Mouse (Mus musculus) heart, postnatal 25 days (tissue): ENCODE measurements at regions not wholly inside any gene's neighbourhood (a gene's known extent, or its start where the extent isn't known, plus 50 kb on each side); places are given as distances from the start of the nearest gene placed in this dataset.
A peak's percentile ranks its signal among the peaks of the same experiment; 100 is the strongest.

Source experiments
- DNase-seq: peaks from one replicate; pipeline ENCODE4 v3.0.0; 2022; ENCODE audit warnings: low spot score
- intact Hi-C: fragments of 180-260 bp; cut with DNase I; formaldehyde crosslinking; loops from one replicate; pipeline ENCODE4 v1.15.1; 2025

GRCm38 (mm10) chr5:42578208-42578844 is 510.6 kb downstream of the Gm16223 start:
- no peak for DNase-seq
- intact Hi-C loops: no loop called here

GRCm38 (mm10) chr5:42620698-42621097 is 552.9 kb downstream of the Gm16223 start:
- no peak for DNase-seq
- intact Hi-C loops: no loop called here

DNA sequence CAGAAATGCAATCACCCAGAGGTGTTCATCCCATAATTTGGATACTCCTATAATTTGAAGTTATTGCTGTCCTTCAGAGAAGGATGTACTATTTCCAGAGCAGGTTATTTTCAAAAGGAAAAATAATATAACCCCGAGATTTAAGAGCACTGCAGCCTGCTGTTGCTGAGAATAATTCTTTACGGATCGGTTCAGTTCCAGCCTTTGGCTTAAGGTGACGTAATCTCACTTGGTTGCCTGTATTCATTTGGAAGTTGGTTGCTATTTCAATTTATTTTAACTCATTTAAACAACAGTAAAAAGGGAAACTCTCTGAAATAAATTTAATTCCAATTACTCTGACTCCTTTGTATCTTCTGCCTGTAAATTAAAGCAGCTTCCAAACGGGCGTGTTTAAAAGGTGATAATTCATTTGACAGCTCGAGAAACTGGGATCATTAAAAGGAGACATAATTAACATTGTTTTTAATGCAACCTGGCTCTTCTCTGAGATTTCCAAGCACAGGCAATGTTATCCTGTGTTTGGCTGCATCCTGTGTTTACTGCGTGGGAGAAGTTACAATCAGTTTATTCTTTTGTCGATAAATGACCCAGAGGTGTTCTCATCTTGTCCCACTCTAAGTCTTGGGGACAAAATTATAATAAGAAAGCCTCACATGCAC is 568.5 kb downstream of the Gm16223 start:
- intact Hi-C loops: no loop called here
- no peak for DNase-seq

DNA sequence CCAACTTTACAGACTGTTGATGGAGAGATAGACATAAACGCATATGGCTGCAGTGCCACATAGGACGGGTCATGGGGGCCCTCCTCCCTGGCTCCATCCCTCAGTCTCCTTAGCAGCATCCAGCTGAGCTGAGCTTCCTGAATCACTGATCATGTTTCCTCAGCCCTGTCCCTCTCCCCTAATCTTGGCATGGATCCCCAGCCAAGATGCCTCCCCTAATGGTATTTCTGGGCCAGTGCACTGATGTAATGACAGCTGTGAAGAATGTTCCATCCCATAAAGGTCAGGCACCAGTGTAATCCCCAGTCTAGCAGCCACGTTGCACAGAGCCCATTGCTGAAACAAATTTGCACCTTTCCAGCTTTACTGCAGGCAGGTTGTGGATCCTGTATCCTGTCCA is 576.5 kb upstream of the Cpeb2 start:
- intact Hi-C loops: no loop called here
- DNase-seq: no peak

GRCm38 (mm10) chr5:42659994-42660393 is 573.0 kb upstream of the Cpeb2 start:
- no peak for DNase-seq
- intact Hi-C loops: no loop called here

DNA sequence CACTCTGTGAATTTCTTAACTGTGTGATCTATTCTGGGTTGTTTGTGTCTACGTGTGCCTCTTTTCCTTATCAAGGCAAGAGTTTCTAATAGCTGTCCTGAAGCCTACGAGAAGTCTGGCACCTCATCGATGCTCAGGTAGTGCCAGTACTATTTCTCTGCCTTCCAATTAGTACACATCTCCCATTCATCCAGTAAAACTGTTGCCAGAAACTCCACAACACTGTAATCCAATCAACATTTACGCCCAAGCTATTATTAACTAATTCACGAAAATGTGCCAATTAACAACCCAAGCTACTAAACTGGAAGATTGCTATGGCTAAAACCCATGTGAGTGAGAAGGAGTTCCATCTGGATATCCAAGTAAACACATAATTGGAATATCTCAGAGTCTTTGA is 553.4 kb upstream of the Cpeb2 start:
- intact Hi-C loops: no loop called here
- DNase-seq: no peak

GRCm38 (mm10) chr5:42685356-42686057 is 547.5 kb upstream of the Cpeb2 start:
- peak; percentile 3 for DNase-seq
- intact Hi-C loops: no loop called here

DNA sequence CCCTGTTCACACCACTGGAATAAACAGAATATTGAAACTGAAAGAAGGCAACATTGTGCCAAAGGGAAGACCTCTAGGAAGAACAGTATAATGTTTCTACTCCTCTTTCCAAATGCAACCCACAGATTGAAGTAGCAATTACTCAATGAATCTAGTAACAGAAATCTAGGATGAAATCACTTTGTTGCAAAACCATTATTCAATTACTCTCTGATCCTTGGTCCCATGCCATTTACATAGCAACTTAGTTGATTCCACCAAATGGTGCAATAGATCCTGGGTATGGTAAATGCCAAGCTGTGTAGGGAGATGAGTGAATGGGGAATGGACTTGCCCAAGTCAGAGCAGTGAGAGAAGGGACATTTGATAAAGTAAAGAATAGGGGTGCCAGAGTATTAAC is 545.8 kb upstream of the Cpeb2 start:
- intact Hi-C loops: no loop called here
- no peak for DNase-seq
